Mouse (Mus musculus) megakaryocyte, embryonic 14.5 days (primary cell): ENCODE data around the gene Osgep.

Experiments used
- FLI1 ChIP-seq: IDR thresholded peaks from 2 replicates; pipeline ENCODE4 v1.6.1; 2012; ENCODE audit warnings: low read length, inconsistent platforms, mixed read lengths
- GATA1 ChIP-seq: IDR thresholded peaks from 3 replicates; pipeline ENCODE4 v1.6.1; 2012; ENCODE audit warnings: mixed read lengths, low read length, inconsistent platforms, borderline replicate concordance

DNA sequence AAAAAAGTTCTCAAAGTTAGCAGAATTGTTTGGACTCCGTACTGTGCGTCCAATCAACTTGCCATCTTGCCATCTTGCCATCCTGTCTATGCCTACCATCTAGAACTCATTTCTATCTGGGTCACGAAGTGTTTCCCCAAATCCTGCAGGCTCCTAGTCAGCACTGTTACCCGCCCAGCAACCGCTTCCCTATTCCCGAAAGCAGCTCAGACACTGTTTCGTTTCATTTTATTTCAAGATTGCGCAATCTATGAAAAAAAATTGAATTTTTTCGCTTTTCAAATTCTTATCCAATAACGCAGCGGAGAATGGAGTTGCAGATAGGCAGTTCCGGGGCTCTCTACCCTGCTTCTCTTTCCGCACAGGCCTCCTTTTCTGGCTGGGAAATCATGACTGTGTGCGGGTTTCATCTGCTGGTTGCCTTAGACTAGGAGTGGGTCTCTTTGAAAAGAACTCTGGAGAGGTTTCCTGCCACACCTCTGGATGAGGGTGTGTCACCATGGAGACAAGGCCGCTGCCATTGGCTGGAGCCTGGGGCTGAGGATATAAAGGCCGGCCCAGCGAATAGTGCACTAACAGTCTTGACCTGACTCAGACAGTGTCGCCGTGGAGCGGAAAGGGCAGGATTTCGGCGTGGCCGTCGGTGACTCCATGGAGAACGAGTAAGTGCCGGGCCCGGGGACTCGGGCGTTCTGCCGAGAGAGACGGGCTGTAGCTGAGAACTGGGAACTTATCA, 19.4 kb upstream of the Osgep start, which contains the start of gene Gm49342:
- TF ChIP-seq GATA1 (no peak), FLI1 (no peak)
